Mouse (Mus musculus) urinary bladder, adult 18-20 months (tissue): Measurements from ENCODE around the gene Olfr1225.
"Not testable (repeated sequence)": the region's sequence is repeated elsewhere in the genome, so short reads cannot be mapped to it uniquely, and the experiment has no call there.

Source experiments
- DNase-seq, 2 experiments: peaks; one replicate each; pipeline ENCODE4 v3.0.0; 2022; ENCODE audit warnings: low spot score in 2 of 2, mixed read lengths in 2 of 2

Olfr1225 gene

DNA sequence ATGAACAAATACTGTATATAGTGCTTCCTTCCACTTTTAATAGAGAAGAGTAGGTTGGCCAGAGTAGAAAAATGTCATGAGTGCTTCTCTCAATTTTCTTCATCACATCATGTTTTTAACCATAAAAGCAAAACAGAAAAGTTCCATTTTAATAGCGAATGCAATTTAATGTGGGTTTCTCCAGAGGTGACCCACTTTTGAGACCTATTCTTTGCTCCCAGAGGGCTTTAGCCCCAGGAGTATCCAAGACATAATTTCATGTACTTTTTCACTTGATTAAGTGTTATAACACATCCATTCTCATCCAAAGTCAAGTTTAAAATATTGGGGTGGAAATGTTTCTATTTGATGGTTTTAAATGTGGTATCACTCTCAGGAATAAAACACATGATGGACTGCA lies at the start of gene Olfr1225:
Olfr1225 (minus strand) TSS at position 101 of the 400 bp plus-strand sequence.
- DNase-seq, result no peak

DNA sequence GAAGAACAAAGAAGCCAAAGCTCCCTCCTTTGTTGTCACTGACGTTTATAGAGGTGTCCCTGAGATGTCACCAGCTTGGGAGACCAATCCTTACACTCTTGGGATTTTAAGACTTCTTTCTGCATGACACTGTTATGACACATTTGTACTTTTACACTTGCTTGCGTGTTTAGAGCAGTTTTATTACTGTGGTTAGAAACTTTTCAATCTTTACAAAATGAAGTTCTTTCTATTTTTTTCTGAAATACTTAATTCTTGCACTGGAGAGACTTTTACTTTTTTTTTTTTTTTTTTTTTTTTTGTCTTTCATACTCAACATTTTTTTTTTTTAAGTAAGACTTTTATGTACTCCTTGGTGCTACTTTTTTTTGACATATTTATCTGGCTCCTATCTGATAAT lies 25.5 kb upstream of the Olfr1225 start, which contains the start of gene Olfr1226:
Olfr1226 (minus strand) TSS at position 101 of the 400 bp plus-strand sequence.
- DNase-seq, result no peak

DNA sequence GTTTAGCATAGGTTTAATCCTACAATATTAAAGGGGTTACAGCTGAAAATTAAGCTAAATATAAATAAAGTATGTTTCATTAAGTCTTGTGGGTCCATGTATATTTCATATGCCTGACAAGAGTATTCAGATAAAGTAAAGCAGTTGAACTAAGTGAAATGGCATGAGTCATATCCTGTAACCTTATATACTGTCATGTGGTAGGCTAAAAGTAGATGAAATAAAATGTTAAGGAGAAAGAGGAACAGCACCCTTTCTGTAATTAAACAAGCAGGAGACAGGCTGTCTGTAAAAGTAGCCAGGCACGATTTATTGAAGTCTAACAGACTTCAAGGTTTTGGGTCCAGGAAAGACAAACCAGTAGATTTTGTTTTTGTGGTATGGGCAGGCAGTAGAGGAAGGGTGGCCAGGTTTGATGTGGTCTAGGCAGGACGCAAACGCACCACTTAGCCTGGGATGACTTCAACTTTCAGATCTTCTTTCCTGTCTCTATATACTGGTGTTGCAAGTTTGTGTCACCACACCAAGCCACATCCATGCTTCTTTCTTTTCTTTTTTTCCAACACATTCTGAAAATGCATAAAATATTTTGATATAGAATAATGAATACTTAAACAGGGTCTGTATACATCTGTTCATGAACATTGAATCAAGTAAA lies 22.0 kb upstream of the Olfr1225 start:
- DNase-seq, result no peak

DNA sequence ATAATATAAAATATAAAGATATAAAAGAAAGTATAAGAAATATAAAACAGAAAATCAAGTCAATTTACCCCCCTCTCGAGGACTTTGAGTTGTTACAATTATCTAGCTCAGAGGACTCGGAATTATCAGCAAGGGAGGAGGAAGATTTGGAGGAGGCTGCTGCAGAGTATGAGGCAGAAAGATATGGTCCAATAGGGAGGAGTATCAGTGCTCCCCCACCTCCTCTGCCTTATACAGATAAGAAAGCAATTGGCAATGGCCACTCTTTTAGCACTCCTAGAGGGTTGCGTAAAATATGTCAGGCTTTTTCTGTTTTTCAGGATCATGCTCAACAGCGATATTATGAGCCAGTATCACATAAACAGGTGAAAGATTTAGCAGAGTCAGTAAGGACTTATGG lies 9.8 kb downstream of the Olfr1225 start:
- not testable (repeated sequence) for DNase-seq

DNA sequence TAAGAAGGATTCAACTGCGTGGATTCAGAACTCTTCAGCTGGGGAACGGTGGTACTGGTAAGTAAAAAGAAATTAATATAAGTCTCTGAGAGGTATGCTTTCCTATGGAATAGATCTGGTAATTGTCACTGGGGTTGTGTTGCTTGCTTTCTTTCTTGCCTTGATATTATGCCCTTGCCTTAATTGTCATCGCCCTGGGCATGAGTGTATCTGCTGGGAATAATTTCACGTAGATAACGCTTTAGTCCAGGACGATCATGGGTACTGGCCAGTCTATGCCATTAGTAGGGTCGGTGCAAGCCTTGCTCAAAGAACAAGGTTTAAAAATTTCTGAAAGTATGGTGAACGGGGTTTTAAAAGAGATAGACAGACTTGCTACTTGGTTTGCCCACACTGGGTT lies 10.5 kb downstream of the Olfr1225 start, which contains the start of gene Olfr1224-ps1:
Olfr1224-ps1 (minus strand) TSS at position 101 of the 400 bp plus-strand sequence.
- not testable (repeated sequence) for DNase-seq

DNA sequence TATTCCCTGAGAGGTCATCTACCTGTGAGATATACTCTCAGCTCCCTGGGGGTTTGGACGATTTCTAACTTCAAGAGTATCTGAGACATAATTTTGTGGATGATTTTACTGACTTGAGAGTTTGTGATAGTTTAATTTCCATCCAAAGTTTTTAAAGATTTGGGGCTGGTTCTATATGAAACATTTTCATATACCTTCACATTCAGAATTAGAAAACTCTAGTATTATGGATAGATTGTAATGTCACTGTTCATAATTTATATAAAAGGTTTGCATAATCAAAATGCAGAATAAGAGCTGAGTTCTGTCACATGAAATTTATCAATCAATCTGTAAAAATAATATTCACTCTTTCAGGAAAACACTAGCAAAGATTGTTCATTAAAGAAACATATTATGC lies 23.0 kb downstream of the Olfr1225 start, which contains the start of gene Olfr1223:
Olfr1223 (minus strand) TSS at position 101 of the 400 bp plus-strand sequence.
- no peak for DNase-seq

DNA sequence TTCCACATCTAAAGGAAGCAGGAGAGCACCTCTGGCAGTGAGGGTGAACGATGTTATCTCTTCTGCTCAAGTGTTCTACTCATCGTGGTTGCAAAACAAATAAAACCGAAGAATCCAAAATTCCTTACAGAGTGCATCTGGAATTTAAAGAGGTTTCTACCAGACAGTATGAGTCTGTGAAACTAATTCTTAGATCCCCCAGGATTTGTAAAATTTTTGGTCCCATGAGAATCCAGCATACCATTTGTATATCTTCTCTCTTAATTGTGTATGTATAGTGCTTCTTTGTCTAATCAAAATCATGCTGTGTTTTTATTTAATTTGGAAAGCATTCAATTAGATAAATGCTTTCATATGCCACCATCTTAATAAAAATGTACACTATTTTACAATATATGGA lies 41.5 kb downstream of the Olfr1225 start, which contains the start of gene Olfr1222:
Olfr1222 (minus strand) TSS at position 101 of the 400 bp plus-strand sequence.
- no peak for DNase-seq
